Mouse (Mus musculus) heart, embryonic 13.5 days (tissue): ENCODE data around the gene Satl1. TPM values are rescaled to one million over a fixed set of nuclear protein-coding genes. Genes with fewer than 3 reads are reported as not detected.

ENCODE experiments used
- polyA plus RNA-seq: library from polyadenylated mRNA; unstranded; fragments of >200 nt; fragmentation: Nextera tagmentation; extraction: Ambion mirVana; gene quantifications from 2 replicates; pipeline ENCODE4 v1.2.1, GENCODE M21; 2015

Gene Satl1
- polyA plus RNA-seq, 1 experiment from 2014 or later = not detected

Other genes starting within 250 kb of the Satl1 start
- gene 4933403O08Rik, start 167.7 kb downstream of the Satl1 start, polyA plus RNA-seq = not detected in 2 replicates
- gene Apool, start 95.4 kb downstream of the Satl1 start, polyA plus RNA-seq = 71.7 and 81.5 TPM in 2 replicates
- not detected in 2 replicates for gene 2010106E10Rik, start 88.5 kb upstream of the Satl1 start, polyA plus RNA-seq
- gene Zfp711, start 193.7 kb upstream of the Satl1 start, polyA plus RNA-seq = 6.8 and 7.3 TPM in 2 replicates